Mouse (Mus musculus) liver, adult 2 months (tissue): ENCODE data around the gene Nipal4.

ENCODE experiments used
- CTCF ChIP-seq: fragments of 200-500 bp; IDR thresholded peaks from 2 replicates; pipeline ENCODE4 v1.5.1; 2011; ENCODE audit warnings: low read depth, low read length, control low read depth
- POLR2A ChIP-seq: fragments of 200-500 bp; IDR thresholded peaks from 2 replicates; pipeline ENCODE4 v1.6.1; 2011; ENCODE audit warnings: low read length, control low read depth; ENCODE audit not compliant: insufficient read depth; ENCODE audit errors: extremely low read depth

DNA sequence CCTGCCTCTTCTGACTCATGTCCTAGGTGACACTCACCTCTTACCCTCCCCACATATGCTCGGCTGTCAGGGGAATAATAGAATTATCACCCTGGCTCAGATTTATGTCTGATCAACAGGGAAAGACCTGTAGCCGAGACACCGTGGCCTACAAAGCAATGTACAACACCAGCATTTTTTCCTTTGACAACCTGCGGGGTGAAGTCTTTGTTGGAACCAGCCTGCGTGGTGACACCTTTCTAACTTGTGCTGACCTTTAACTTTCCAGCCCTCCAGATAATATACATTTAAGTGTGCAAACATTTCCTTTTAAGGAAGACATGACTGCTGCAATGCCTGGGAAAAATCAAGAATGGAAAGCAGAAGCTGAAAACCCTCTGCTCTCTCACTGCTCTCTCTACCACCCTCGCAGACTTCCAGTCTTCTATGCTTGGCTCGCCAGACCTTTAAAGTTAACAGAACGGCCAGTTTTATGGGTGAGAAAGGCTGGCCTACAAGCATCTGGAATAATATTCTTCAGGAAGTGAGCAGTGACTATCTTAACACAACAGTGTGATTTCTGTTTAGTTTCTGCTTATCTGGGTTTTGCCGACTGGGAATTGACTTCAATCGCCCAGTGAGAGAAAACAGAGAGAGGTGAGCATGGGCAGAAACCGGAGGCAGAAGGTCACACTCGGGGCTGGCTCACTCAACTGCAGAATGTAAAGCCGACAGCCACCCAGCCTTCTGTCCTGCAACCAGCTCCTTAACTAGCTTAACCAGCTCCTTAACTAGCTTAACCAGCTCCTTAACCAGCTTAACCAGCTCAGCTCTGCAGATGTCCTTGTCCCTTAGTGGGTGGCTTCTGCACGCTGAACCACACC is 48.3 kb upstream of the Nipal4 start:
- TF ChIP-seq CTCF (no peak), POLR2A (no peak)
